Mouse (Mus musculus) heart, adult 2 months (tissue): ENCODE results near the gene Mpz. TPM values are rescaled to one million over a fixed set of nuclear protein-coding genes. Genes with fewer than 3 reads are reported as not detected.

ENCODE experiments used
- DNase-seq, 2 experiments: peaks; one replicate each; pipeline ENCODE4 v3.0.0; 2021
- H3K27ac ChIP-seq: fragments of 200-600 bp; 2 replicates; pipeline ENCODE4 v1.8.1; 2022
- H3K27me3 ChIP-seq: fragments of 200-500 bp; 2 replicates; pipeline ENCODE4 v1.6.1; 2012; ENCODE audit warnings: mild to moderate bottlenecking, low read length, inconsistent platforms, mixed read lengths; ENCODE audit not compliant: control insufficient read depth, insufficient read depth
- H3K36me3 ChIP-seq: fragments of 200-500 bp; 2 replicates; pipeline ENCODE4 v1.6.1; 2012; ENCODE audit warnings: low read length, inconsistent platforms; ENCODE audit not compliant: control insufficient read depth, insufficient read depth
- H3K4me1 ChIP-seq: fragments of 200-500 bp; 2 replicates; pipeline ENCODE4 v1.6.1; 2011; ENCODE audit warnings: low read length; ENCODE audit not compliant: control insufficient read depth, insufficient read depth
- H3K4me3 ChIP-seq: fragments of 200-600 bp; 2 replicates; pipeline ENCODE4 v1.8.1; 2022
- H3K79me2 ChIP-seq: fragments of 200-500 bp; replicated peaks from 2 replicates; pipeline ENCODE4 v1.6.1; 2012; ENCODE audit warnings: mild to moderate bottlenecking, inconsistent platforms, low read length, moderate library complexity, mixed read lengths; ENCODE audit not compliant: control insufficient read depth, insufficient read depth
- H3K9ac ChIP-seq: fragments of 200-500 bp; 2 replicates; pipeline ENCODE4 v1.6.1; 2012; ENCODE audit warnings: low read depth, mild to moderate bottlenecking, control low read depth, inconsistent platforms, low read length, mixed read lengths
- CTCF ChIP-seq: fragments of 200-600 bp; IDR thresholded peaks from 2 replicates; pipeline ENCODE4 v1.8.1; 2022; ENCODE audit warnings: antibody characterized with exemption, mild to moderate bottlenecking, moderate library complexity
- EP300 ChIP-seq: fragments of 200-500 bp; IDR thresholded peaks from 2 replicates; pipeline ENCODE4 v1.6.1; 2011; ENCODE audit warnings: low read depth, low read length, control low read depth; ENCODE audit not compliant: insufficient read depth
- POLR2A ChIP-seq: fragments of 200-500 bp; IDR thresholded peaks from 2 replicates; pipeline ENCODE4 v1.6.1; 2011; ENCODE audit warnings: mild to moderate bottlenecking, low read depth, low read length, control low read depth; ENCODE audit not compliant: insufficient read depth
- WGBS: fragments of 180-500 bp; shearing (Covaris S2); methylation state at CpG from one replicate; pipeline ENCODE4 v1.1.7; 2018; 5-methylcytosine and 5-hydroxymethylcytosine counted together
- intact Hi-C: fragments of 180-260 bp; cut with DNase I; formaldehyde crosslinking; loops from one replicate; pipeline ENCODE4 v1.15.1; 2025
- polyA plus RNA-seq: library from polyadenylated mRNA; depleted of rRNA; stranded (reverse); fragments of >200 nt; gene quantifications from 2 replicates; pipeline ENCODE4 v1.2.3, GENCODE M21; 2012
- total RNA-seq, 2 experiments: library from RNA; stranded (reverse); gene quantifications; 2 replicates each; pipeline ENCODE4 v1.2.3; 2021

Gene Mpz
- total and polyA plus RNA-seq, 3 experiments: 0.39 to 8.0 TPM; not detected in 1

DNA sequence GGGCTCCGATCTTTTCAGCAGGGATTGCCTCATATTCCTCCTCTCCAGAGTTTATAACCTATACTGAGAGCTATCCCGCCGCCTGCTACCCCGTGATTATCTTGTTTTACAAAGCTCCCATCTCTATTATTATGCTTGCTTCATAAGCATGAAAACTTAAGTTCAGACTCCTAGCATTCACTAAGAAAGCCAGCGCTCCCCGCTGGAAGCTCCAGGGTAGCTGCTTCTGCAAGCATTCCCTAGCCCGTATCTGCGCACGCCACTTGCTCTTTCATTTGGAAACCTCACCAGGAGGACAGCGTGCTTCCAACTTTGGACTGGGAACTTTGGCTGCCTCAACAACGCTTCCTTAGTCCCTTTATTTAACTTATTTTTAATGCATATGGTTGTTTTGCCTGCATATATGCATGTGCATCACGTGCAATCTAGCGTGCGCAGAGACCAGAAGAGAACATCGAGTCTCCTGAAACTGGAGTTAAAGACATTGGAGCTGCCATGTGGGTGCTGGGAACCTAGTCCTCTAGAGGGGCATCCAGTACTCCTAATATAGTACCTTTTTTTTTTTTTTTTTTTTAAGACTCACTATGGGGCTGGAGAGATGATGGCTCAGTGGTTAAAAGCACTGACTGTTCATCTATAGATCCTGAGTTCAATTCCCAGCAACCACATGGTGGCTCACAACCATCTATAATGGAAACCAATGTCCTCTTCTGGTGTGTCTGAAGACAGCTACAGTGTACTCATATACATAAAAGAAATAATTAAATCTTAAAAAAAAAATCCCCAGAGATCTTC, 38.5 kb upstream of the Mpz start:
- 3% methylated on average over 15 of the region's 15 CpGs for WGBS
- no peaks in the 10 kb centered on the region for H3K79me2 ChIP-seq
- intact Hi-C loops: loop anchor here (1.0 to 10.0 kb wide), 7 partner anchors 10 to 363 kb away; partner anchors contain the start of genes Dedd and Ppox
- peak overlapping the region; percentile 82 for H3K27ac ChIP-seq
- DNase-seq: peak; percentile 63 to 69
- peak overlapping the region; percentile 68 for H3K9ac ChIP-seq
- H3K27me3 ChIP-seq: no peaks in the 10 kb centered on the region
- H3K4me1 ChIP-seq: peaks cover 3% of the 10 kb centered on the region
- TF ChIP-seq EP300 (no peak), POLR2A (no peak), CTCF (no peak)
- peak overlapping the region; percentile 86 for H3K4me3 ChIP-seq
- 0 out of 2 replicates have a peak, but pooled peaks cover 2% of the 10 kb centered on the region for H3K36me3 ChIP-seq

GRCm38 (mm10) chr1:171112986-171113385, 37.5 kb upstream of the Mpz start:
- H3K4me1 ChIP-seq: peaks cover 3% of the 10 kb centered on the region
- TF ChIP-seq POLR2A (no peak), CTCF (no peak), EP300 (no peak)
- no peak for DNase-seq
- H3K27ac ChIP-seq: peak overlapping the region; percentile 88
- H3K9ac ChIP-seq: no peak overlapping the region
- no peak overlapping the region for H3K4me3 ChIP-seq
- 0 out of 2 replicates have a peak, but pooled peaks cover 2% of the 10 kb centered on the region for H3K36me3 ChIP-seq
- intact Hi-C loops: loop anchor here (5.0 to 10.0 kb wide), 2 partner anchors 214 to 362 kb away; partner anchors contain the start of gene Dedd
- no peaks in the 10 kb centered on the region for H3K27me3 ChIP-seq
- H3K79me2 ChIP-seq: no peaks in the 10 kb centered on the region
- WGBS: 84% methylated on average over 4 of the region's 4 CpGs

DNA sequence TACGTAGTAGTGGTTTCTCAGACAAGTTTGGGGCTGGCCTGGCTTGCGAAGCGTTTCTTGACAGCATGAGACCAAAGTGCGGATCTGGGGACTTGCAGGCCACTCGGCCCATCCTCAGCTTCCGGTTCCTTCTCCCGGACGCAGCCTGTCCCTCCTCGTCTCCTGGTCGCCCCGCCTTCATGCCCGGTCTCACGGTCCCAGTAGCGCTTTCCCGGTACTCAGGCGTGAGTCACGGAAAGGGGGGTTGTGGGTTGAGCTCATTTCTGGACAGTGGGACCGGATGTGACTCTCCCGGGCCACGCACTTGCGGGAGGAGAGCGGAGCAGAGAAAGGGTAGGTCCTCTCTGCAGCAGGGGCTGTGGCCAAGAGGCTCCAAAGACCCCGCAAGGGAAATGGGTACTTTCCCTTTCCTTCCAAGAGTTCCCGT, 36.6 kb upstream of the Mpz start, which contains the start of gene Cfap126:
Cfap126 (plus strand) TSS at position 46 of the 427 bp plus-strand sequence.
- Histone ChIP-seq H3K27me3 (no peaks in the 10 kb centered on the region), H3K4me3 (peak within 1 kb of the TSS; percentile 79), H3K9ac (peak within 1 kb of the TSS; percentile 68), H3K36me3 (0 out of 2 replicates have a peak, but pooled peaks cover 2% of the 10 kb centered on the region), H3K79me2 (no peaks in the 10 kb centered on the region), H3K27ac (peak within 1 kb of the TSS; percentile 88), H3K4me1 (peaks cover 3% of the 10 kb centered on the region)
- peak; percentile 87 to 93 for DNase-seq
- under 1% methylated on average over 24 of the region's 24 CpGs for WGBS
- no peak for TF ChIP-seq CTCF
- TF ChIP-seq POLR2A: peak; percentile 97
- TF ChIP-seq EP300: peak; percentile 39; the same call in 1 of the 2 replicates
- intact Hi-C loops: loop anchor here (5.0 to 10.0 kb wide), 2 partner anchors 213 to 361 kb away; partner anchors contain the start of gene Dedd

- no peak overlapping the region for H3K4me3 ChIP-seq
- no peak for DNase-seq
- no peak overlapping the region for H3K9ac ChIP-seq
- no peaks in the 10 kb centered on the region for H3K79me2 ChIP-seq
- TF ChIP-seq EP300 (no peak), CTCF (no peak), POLR2A (no peak)
- no peaks in the 10 kb centered on the region; the same call in 1 of the 2 replicates for H3K4me1 ChIP-seq
- WGBS: 47% methylated on average over 4 of the region's 4 CpGs
- 0 out of 2 replicates have a peak, but pooled peaks cover 2% of the 10 kb centered on the region for H3K36me3 ChIP-seq
- intact Hi-C loops: loop anchor here (5.0 to 10.0 kb wide), 3 partner anchors 36 to 359 kb away; partner anchors contain the start of genes Mpz and Sdhc
- H3K27ac ChIP-seq: no peak overlapping the region
- H3K27me3 ChIP-seq: no peaks in the 10 kb centered on the region
Measured at GRCm38 (mm10) chr1:171116280-171116679, 34.2 kb upstream of the Mpz start.

DNA sequence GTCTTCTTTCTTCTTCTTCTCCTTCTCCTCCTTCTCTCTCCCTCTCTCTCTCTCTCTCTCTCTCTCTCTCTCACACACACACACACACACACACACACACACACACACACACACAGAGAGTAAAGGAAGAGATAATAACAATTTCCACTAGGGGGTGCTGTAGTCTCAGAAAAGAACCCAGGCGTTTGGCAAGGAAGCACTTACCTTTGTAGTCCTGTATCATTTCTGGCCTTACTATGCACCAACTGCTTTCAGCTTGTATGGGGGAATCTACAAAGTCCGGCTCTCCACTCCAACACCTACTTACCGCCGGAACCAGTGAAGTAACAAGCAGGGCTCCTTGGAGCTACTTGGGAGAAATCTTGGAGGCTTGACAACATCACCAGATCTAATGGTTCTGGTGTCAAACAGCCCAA, 32.2 kb upstream of the Mpz start:
- peak; percentile 50 to 53 for DNase-seq
- intact Hi-C loops: loop anchor here (1.0 to 10.0 kb wide), 4 partner anchors 34 to 357 kb away; partner anchors contain the start of genes Mpz and Sdhc
- no peak overlapping the region for H3K9ac ChIP-seq
- H3K27ac ChIP-seq: no peak overlapping the region
- TF ChIP-seq POLR2A (no peak), CTCF (peak; percentile 61)
- no peaks in the 10 kb centered on the region for H3K36me3 ChIP-seq
- no peaks in the 10 kb centered on the region for H3K79me2 ChIP-seq
- WGBS: 8% methylated on average over 4 of the region's 4 CpGs
- H3K4me3 ChIP-seq: no peak overlapping the region
- no peaks in the 10 kb centered on the region for H3K27me3 ChIP-seq
- no peaks in the 10 kb centered on the region for H3K4me1 ChIP-seq

DNA sequence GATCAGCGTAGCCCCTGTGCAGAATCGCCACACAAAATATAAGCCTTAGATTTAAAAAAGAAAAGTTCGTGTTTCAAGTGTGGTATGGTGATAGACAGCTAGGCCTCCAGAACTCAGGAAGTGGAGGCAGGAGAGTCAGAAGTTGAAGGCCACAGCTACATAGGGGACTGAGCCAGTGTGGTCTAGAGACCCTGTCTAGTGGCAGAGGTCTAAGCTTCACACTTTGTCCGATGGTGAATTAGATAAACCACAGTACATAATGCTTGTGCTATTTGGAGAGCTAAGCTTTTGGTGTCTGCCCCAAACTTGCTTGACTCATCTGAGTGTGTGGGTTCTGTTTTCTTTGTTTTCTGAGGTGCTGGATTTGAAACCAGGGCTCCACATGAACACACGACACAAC, 31.5 kb upstream of the Mpz start:
- Histone ChIP-seq H3K36me3 (no peaks in the 10 kb centered on the region), H3K4me1 (no peaks in the 10 kb centered on the region), H3K79me2 (no peaks in the 10 kb centered on the region), H3K9ac (no peak overlapping the region), H3K4me3 (no peak overlapping the region), H3K27me3 (no peaks in the 10 kb centered on the region), H3K27ac (no peak overlapping the region)
- TF ChIP-seq POLR2A: no peak
- no peak for TF ChIP-seq CTCF
- no peak for TF ChIP-seq EP300
- no peak for DNase-seq
- intact Hi-C loops: loop anchor here (1.0 to 10.0 kb wide), 4 partner anchors 33 to 356 kb away; partner anchors contain the start of genes Mpz and Sdhc
- WGBS: 80% methylated on average over 5 of the region's 5 CpGs
